Mouse (Mus musculus) liver, adult 2 months (tissue): ENCODE results near the gene Arid3c.

Source experiments
- CTCF ChIP-seq: fragments of 200-500 bp; IDR thresholded peaks from 2 replicates; pipeline ENCODE4 v1.5.1; 2011; ENCODE audit warnings: low read depth, low read length, control low read depth
- POLR2A ChIP-seq: fragments of 200-500 bp; IDR thresholded peaks from 2 replicates; pipeline ENCODE4 v1.6.1; 2011; ENCODE audit warnings: low read length, control low read depth; ENCODE audit not compliant: insufficient read depth; ENCODE audit errors: extremely low read depth

GRCm38 (mm10) chr4:41762099-41762687 is 31.3 kb upstream of the Arid3c start:
- no peak for TF ChIP-seq CTCF
- TF ChIP-seq POLR2A: no peak
